Mouse (Mus musculus): ENCODE measurements around the gene Hsd17b2. TPM values are rescaled to one million over a fixed set of nuclear protein-coding genes. Genes with fewer than 3 reads are reported as not detected.
A peak's percentile ranks its signal among the peaks of the same experiment; 100 is the strongest.

Hsd17b2 gene
- polyA plus RNA-seq, 1 experiment from 2014 or later, result 189 TPM

DNA sequence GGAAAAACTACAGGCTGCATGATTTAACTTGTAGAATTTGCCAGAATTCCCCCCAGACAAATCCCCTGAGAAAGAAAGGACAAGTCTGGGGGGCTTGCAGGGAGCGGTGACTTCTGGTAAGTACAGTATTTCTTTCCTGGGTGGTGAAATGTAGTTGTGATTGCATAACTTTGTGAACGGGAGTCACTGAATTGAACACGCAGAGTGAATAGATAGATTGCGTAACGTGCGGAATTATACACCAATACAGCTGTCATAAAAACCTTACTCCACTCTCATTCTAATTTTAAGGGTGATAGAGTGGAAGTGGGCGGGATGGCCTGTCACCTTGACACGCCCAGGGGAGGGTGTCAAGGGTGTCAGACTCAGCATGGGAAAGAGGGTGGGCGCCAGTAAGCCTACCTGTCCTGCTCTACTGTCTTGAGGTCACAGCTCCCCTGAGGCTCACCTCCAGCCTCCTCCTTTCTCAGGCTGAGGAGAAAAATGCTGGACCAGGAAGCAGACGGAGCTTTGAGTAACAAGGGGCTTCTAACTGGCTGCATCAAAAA is 17.7 kb upstream of the Hsd17b2 start:
- TF ChIP-seq CTCF (IDR thresholded peaks at IDR 0.05; ENCODE audit: low read depth) (no peak), EP300 (IDR thresholded peaks at IDR 0.05; ENCODE audit: low read depth) (no peak)
- Histone ChIP-seq H3K36me3 (replicated peaks; ENCODE audit: insufficient read depth, low read length) (no peaks in the 10 kb centered on the region), H3K4me3 (ENCODE audit: low read depth, low read length) (no peak overlapping the region), H3K9me3 (ENCODE audit: low read length) (no peaks in the 10 kb centered on the region), H3K9ac (replicated peaks) (no peak overlapping the region), H3K27ac (ENCODE audit: low read depth) (no peak overlapping the region), H3K27me3 (ENCODE audit: insufficient read depth, low read length) (no peaks in the 10 kb centered on the region), H3K4me2 (ENCODE audit: low read depth, low read length) (no peak overlapping the region), H3K4me1 (ENCODE audit: insufficient read depth) (peaks cover 4% of the 10 kb centered on the region; the same call in 1 of the 2 replicates)
- 55% methylated on average over 10 of the region's 10 CpGs for WGBS (ENCODE audit: insufficient replicate concordance)
- ATAC-seq (no peak), DNase-seq (no peak)

DNA sequence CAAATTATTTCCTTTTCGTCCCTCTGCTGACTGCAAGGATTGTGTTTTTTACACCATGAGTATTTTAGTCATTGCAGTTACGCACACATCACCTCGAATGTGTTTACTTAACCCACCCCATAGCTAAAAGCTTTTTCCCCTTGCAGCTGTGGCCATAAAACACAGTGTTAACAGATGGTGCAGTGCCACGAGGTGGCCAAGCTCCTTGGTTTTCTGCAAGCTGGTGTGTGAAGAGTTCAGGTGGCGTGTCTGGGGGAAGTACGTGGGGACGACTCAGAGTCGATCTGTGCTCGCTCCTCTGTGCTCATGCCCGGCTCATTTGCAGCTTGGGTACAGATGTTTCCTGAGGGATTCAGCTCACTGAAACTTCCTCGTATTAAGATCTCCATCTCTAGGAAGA is 17.2 kb upstream of the Hsd17b2 start:
- Histone ChIP-seq H3K9me3 (ENCODE audit: low read length) (no peaks in the 10 kb centered on the region), H3K36me3 (replicated peaks; ENCODE audit: insufficient read depth, low read length) (no peaks in the 10 kb centered on the region), H3K27ac (ENCODE audit: low read depth) (no peak overlapping the region), H3K27me3 (ENCODE audit: insufficient read depth, low read length) (no peaks in the 10 kb centered on the region), H3K4me3 (ENCODE audit: low read depth, low read length) (no peak overlapping the region), H3K9ac (replicated peaks) (no peak overlapping the region), H3K4me2 (ENCODE audit: low read depth, low read length) (no peak overlapping the region), H3K4me1 (ENCODE audit: insufficient read depth) (peaks cover 4% of the 10 kb centered on the region; the same call in 1 of the 2 replicates)
- 29% methylated on average over 11 of the region's 11 CpGs for WGBS (ENCODE audit: insufficient replicate concordance)
- TF ChIP-seq EP300 (IDR thresholded peaks at IDR 0.05; ENCODE audit: low read depth), result no peak
- no peak for TF ChIP-seq CTCF (IDR thresholded peaks at IDR 0.05; ENCODE audit: low read depth)
- ATAC-seq (no peak), DNase-seq (no peak)

DNA sequence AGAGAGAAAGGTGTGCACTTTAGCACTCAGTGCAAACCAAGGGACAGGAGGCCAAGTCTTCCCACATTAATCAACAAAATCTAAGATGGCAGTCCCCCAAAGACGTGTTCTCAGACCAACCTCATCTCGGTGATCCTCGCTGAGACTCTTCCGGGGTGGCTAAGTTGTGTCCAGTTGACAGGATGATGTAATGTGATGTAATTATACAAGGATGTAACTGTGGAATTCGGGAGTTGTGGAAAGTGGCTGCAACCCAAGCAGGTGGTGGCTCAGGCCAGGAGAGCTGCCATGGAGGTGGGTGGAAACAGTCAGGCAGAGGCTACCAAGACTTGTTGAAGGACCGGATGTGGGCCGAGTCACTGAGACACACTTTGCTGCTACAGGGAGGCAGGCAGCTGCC is 13.8 kb upstream of the Hsd17b2 start:
- Histone ChIP-seq H3K4me3 (ENCODE audit: low read depth, low read length) (no peak overlapping the region), H3K36me3 (replicated peaks; ENCODE audit: insufficient read depth, low read length) (no peaks in the 10 kb centered on the region), H3K9ac (replicated peaks) (no peak overlapping the region), H3K27ac (ENCODE audit: low read depth) (no peak overlapping the region), H3K9me3 (ENCODE audit: low read length) (no peaks in the 10 kb centered on the region), H3K4me2 (ENCODE audit: low read depth, low read length) (no peak overlapping the region), H3K27me3 (ENCODE audit: insufficient read depth, low read length) (no peaks in the 10 kb centered on the region), H3K4me1 (ENCODE audit: insufficient read depth) (peaks cover 8% of the 10 kb centered on the region)
- TF ChIP-seq EP300 (IDR thresholded peaks at IDR 0.05; ENCODE audit: low read depth), result no peak
- TF ChIP-seq CTCF (IDR thresholded peaks at IDR 0.05; ENCODE audit: low read depth), result no peak
- ATAC-seq (peak; percentile 55), DNase-seq (no peak)
- 72% methylated on average over 7 of the region's 7 CpGs for WGBS (ENCODE audit: insufficient replicate concordance)

DNA sequence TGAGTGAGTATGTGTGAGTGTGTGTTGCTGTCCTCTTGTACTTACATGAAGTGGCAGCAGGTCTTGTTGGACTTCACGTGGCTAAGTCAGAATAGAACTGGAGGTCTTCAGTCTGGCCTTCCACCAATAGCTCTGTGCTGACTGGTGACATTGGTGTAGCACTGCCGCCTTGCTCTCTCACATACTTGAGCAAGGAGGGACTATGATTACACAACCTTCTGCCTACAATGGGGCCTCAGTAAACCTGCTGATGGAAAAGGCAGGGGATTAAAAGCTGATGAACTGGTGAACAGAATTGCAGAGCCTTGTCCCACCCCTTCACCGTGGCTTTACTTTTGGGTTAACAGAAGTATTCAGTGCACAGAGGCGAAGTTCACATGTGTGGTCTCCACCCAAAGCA is 9.6 kb upstream of the Hsd17b2 start:
- Histone ChIP-seq H3K27me3 (ENCODE audit: insufficient read depth, low read length) (no peaks in the 10 kb centered on the region), H3K4me2 (ENCODE audit: low read depth, low read length) (no peak overlapping the region), H3K9me3 (ENCODE audit: low read length) (no peaks in the 10 kb centered on the region), H3K4me1 (ENCODE audit: insufficient read depth) (peaks cover 4% of the 10 kb centered on the region; the same call in 1 of the 2 replicates), H3K36me3 (replicated peaks; ENCODE audit: insufficient read depth, low read length) (no peaks in the 10 kb centered on the region), H3K4me3 (ENCODE audit: low read depth, low read length) (no peak overlapping the region), H3K9ac (replicated peaks) (no peak overlapping the region), H3K27ac (ENCODE audit: low read depth) (peak overlapping the region; percentile 69)
- 59% methylated on average over 4 of the region's 4 CpGs for WGBS (ENCODE audit: insufficient replicate concordance)
- DNase-seq, result no peak
- ATAC-seq, result peak; percentile 70; the same call in 1 of the 2 replicates
- TF ChIP-seq CTCF (IDR thresholded peaks at IDR 0.05; ENCODE audit: low read depth), result no peak
- no peak for TF ChIP-seq EP300 (IDR thresholded peaks at IDR 0.05; ENCODE audit: low read depth)

DNA sequence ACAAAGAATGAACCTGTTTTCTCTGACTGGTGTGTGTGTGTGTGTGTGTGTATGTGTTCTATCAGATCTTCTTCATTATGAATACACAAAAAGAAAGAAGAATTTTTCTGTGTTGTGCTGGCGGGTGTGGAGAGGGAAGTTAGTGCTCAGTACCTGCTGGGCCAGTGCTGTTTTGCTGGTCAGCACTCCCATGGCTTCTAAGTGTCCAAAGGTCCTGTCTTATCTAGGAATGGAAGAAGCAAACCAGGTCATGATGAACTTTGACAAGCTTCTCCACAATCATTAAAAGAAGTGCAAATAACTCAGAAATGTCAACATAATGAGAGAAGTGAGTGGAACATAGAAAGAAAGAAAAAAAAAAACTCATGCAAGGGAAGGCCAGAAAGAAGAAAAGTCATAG is 6.1 kb upstream of the Hsd17b2 start:
- Histone ChIP-seq H3K27ac (ENCODE audit: low read depth) (peak overlapping the region; percentile 67), H3K9ac (replicated peaks) (no peak overlapping the region), H3K4me2 (ENCODE audit: low read depth, low read length) (no peak overlapping the region), H3K4me1 (ENCODE audit: insufficient read depth) (peaks cover 4% of the 10 kb centered on the region; the same call in 1 of the 2 replicates), H3K27me3 (ENCODE audit: insufficient read depth, low read length) (no peaks in the 10 kb centered on the region), H3K36me3 (replicated peaks; ENCODE audit: insufficient read depth, low read length) (no peaks in the 10 kb centered on the region), H3K4me3 (ENCODE audit: low read depth, low read length) (no peak overlapping the region), H3K9me3 (ENCODE audit: low read length) (no peaks in the 10 kb centered on the region)
- ATAC-seq (peak; percentile 76), DNase-seq (no peak)
- 35% methylated on average over 1 of the region's 1 CpGs for WGBS (ENCODE audit: insufficient replicate concordance)
- TF ChIP-seq CTCF (IDR thresholded peaks at IDR 0.05; ENCODE audit: low read depth), result no peak
- peak; percentile 35; the same call in 1 of the 2 replicates for TF ChIP-seq EP300 (IDR thresholded peaks at IDR 0.05; ENCODE audit: low read depth)

DNA sequence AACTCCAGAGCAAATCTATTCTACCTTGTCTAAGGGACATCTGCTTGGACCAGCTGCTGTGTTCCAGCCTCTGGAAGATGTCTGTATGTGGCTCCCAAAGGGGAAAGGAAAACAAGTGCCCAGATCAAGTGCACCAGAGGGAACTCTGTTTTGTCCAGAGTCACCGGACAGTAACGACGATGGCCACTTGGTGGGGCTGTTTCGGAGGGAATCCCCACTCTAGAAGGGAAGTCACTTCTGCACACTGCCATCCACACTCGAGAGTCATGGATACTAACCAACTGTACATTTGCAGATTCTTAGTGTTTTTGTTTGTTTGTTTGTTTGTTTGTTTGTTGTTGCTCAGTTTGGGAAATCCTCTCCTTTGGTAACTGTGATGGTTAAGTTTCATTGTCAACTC is 4.5 kb upstream of the Hsd17b2 start:
- Histone ChIP-seq H3K4me1 (ENCODE audit: insufficient read depth) (peaks cover 4% of the 10 kb centered on the region; the same call in 1 of the 2 replicates), H3K36me3 (replicated peaks; ENCODE audit: insufficient read depth, low read length) (no peaks in the 10 kb centered on the region), H3K9ac (replicated peaks) (no peak overlapping the region), H3K9me3 (ENCODE audit: low read length) (no peaks in the 10 kb centered on the region), H3K27ac (ENCODE audit: low read depth) (0 out of 2 replicates have a peak overlapping the region, but pooled peaks have one; percentile 16), H3K4me2 (ENCODE audit: low read depth, low read length) (no peak overlapping the region), H3K4me3 (ENCODE audit: low read depth, low read length) (no peak overlapping the region), H3K27me3 (ENCODE audit: insufficient read depth, low read length) (no peaks in the 10 kb centered on the region)
- DNase-seq (peak; percentile 67), ATAC-seq (no peak)
- TF ChIP-seq CTCF (IDR thresholded peaks at IDR 0.05; ENCODE audit: low read depth) (peak; percentile 69), EP300 (IDR thresholded peaks at IDR 0.05; ENCODE audit: low read depth) (no peak)
- WGBS (ENCODE audit: insufficient replicate concordance), result 35% methylated on average over 5 of the region's 5 CpGs

All from liver, postnatal 0 days (tissue).